Mouse (Mus musculus) large intestine, adult 2 months (tissue): Measurements from ENCODE around the gene Nckap1. TPM values are rescaled to one million over a fixed set of nuclear protein-coding genes. Genes with fewer than 3 reads are reported as not detected.
A peak's percentile ranks its signal among the peaks of the same experiment; 100 is the strongest.

Source experiments
- DNase-seq: peaks from one replicate; pipeline ENCODE4 v3.0.0-alpha.2; 2012; ENCODE audit warnings: low read depth, low spot score
- WGBS: fragments of 180-500 bp; shearing (Covaris S2); methylation state at CpG from one replicate; pipeline ENCODE4 v1.1.7; 2018; 5-methylcytosine and 5-hydroxymethylcytosine counted together
- polyA plus RNA-seq: library from polyadenylated mRNA; depleted of rRNA; stranded (reverse); fragments of >200 nt; gene quantifications from 2 replicates; pipeline ENCODE4 v1.2.3, GENCODE M21; 2012; rRNA removed

Gene Nckap1
- 36.9 and 41.8 TPM in 2 replicates for polyA plus RNA-seq

GRCm38 (mm10) chr2:80581043-80581711 lies at the start of gene Nckap1:
Gene Nckap1 (minus strand): TSS chr2:80581380.
- no peak for DNase-seq
- under 1% methylated on average over 76 of the region's 88 CpGs for WGBS

- DNase-seq: no peak
- 95% methylated on average over 4 of the region's 4 CpGs for WGBS
These were observed 43.3 kb upstream of the Nckap1 start for GRCm38 (mm10) chr2:80624523-80624922.

- 93% methylated on average over 3 of the region's 3 CpGs for WGBS
- DNase-seq: no peak
These were observed 40.7 kb upstream of the Nckap1 start for GRCm38 (mm10) chr2:80621921-80622320.

GRCm38 (mm10) chr2:80618991-80619390 lies 37.8 kb upstream of the Nckap1 start:
- DNase-seq: no peak
- 88% methylated on average over 3 of the region's 3 CpGs for WGBS

- 1% methylated on average over 21 of the region's 21 CpGs for WGBS
These were observed 35.9 kb upstream of the Nckap1 start, which contains the start of the genes Dusp19 and Nup35 for GRCm38 (mm10) chr2:80616854-80617737. Gene Dusp19 (plus strand): TSS chr2:80617045. Gene Nup35 (plus strand): TSS chr2:80617236.

GRCm38 (mm10) chr2:80612796-80613195 lies 31.6 kb upstream of the Nckap1 start:
- WGBS: 56% methylated on average over 2 of the region's 2 CpGs
- DNase-seq: no peak

More at GRCm38 (mm10) chr2:80616854-80617737, 35.9 kb upstream of the Nckap1 start, which contains the start of the genes Dusp19 and Nup35:
- peak; percentile 75 for DNase-seq

GRCm38 (mm10) chr2:80612286-80612685 lies 31.1 kb upstream of the Nckap1 start:
- no peak for DNase-seq
- 39% methylated on average over 1 of the region's 1 CpGs for WGBS

- no peak for DNase-seq
- 89% methylated on average over 19 of the region's 19 CpGs for WGBS
These were observed 22.7 kb upstream of the Nckap1 start for GRCm38 (mm10) chr2:80603771-80604426.

- WGBS: 91% methylated on average over 13 of the region's 13 CpGs
- no peak for DNase-seq
These were observed 21.6 kb upstream of the Nckap1 start for GRCm38 (mm10) chr2:80602756-80603155.

GRCm38 (mm10) chr2:80600611-80601010 lies 19.4 kb upstream of the Nckap1 start:
- DNase-seq: no peak

- no peak for DNase-seq
- WGBS: 81% methylated on average over 3 of the region's 3 CpGs
These were observed 18.7 kb upstream of the Nckap1 start for GRCm38 (mm10) chr2:80599850-80600249.

- 75% methylated on average over 5 of the region's 5 CpGs for WGBS
- DNase-seq: no peak
These were observed 15.8 kb upstream of the Nckap1 start for GRCm38 (mm10) chr2:80596960-80597359.

GRCm38 (mm10) chr2:80594215-80594918 lies 13.2 kb upstream of the Nckap1 start:
- WGBS: 65% methylated on average over 4 of the region's 4 CpGs
- no peak for DNase-seq

- no peak for DNase-seq
- WGBS: 96% methylated on average over 3 of the region's 3 CpGs
These were observed 1.2 kb upstream of the Nckap1 start for GRCm38 (mm10) chr2:80582356-80582755.

- DNase-seq: no peak
- WGBS: under 1% methylated on average over 65 of the region's 65 CpGs
These were observed 744 bp downstream of the Nckap1 start for GRCm38 (mm10) chr2:80580311-80580961.

GRCm38 (mm10) chr2:80579253-80579891 lies 1.8 kb downstream of the Nckap1 start:
- DNase-seq: no peak
- 10% methylated on average over 6 of the region's 6 CpGs for WGBS

GRCm38 (mm10) chr2:80577286-80577685 lies 3.9 kb downstream of the Nckap1 start:
- DNase-seq: no peak
- 96% methylated on average over 1 of the region's 1 CpGs for WGBS

- no peak for DNase-seq
- 67% methylated on average over 4 of the region's 4 CpGs for whole genome bisulfite sequencing
These were observed 10.5 kb downstream of the Nckap1 start for GRCm38 (mm10) chr2:80570656-80571055.

GRCm38 (mm10) chr2:80567411-80567810 lies 13.8 kb downstream of the Nckap1 start:
- WGBS: 88% methylated on average over 4 of the region's 4 CpGs
- DNase-seq: no peak
